Mouse (Mus musculus): ENCODE results near the gene Sumo1. TPM values are rescaled to one million over a fixed set of nuclear protein-coding genes. Genes with fewer than 3 reads are reported as not detected.

The Sumo1 gene
- polyA plus RNA-seq, 1 experiment from 2014 or later = 305 TPM

DNA sequence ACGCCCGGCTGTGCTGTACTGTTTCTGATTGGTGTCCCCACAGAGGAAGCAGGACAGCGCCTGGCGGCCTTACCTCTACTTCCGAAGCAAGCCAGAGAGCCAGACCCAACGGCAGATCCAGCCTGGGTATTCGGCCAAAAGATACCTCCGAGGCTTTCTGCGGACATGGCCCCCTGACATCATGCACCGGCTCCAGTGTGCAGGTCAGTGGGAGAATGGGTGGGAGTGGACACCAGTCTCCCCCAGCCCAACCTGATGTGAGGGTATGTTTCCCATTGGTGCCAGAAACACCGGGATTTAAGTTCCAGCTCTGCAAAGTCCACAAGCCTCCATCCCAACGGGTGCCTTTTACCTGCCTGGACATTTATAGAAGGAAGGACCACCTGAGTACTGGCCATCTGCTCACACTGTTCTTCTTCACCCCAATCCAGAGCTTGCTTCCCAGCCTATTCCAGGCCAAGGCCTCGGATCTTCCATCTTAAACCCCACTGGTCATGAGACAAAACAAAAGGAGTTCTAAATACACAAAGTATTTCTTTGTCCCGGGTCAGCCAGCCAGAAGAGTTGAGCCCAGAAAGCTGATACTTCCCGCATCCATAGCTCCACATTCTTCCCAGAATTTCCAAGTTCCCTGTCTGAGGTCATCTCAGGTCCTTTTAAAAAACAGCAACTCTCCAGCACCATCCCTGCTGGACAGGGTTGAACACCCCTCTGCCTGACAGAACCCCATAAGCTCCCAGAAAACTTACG is 129.2 kb downstream of the Sumo1 start:
- Histone ChIP-seq H3K4me2 (no peak overlapping the region), H3K27ac (no peak overlapping the region), H3K36me3 (no peaks in the 10 kb centered on the region), H3K27me3 (replicated peaks) (no peaks in the 10 kb centered on the region), H3K4me3 (replicated peaks) (no peak overlapping the region), H3K9me3 (no peaks in the 10 kb centered on the region), H3K4me1 (no peaks in the 10 kb centered on the region), H3K9ac (no peak overlapping the region)
- no peak for ATAC-seq (ENCODE audit: insufficient read depth, low FRiP score, low read depth)
- WGBS = 87% methylated on average over 16 of the region's 16 CpGs

- Histone ChIP-seq H3K4me1 (no peaks in the 10 kb centered on the region), H3K9ac (no peak overlapping the region), H3K27me3 (replicated peaks) (no peaks in the 10 kb centered on the region), H3K9me3 (no peaks in the 10 kb centered on the region), H3K4me3 (replicated peaks) (no peak overlapping the region), H3K27ac (no peak overlapping the region; the same call in 1 of the 2 replicates), H3K4me2 (no peak overlapping the region), H3K36me3 (no peaks in the 10 kb centered on the region)
- ATAC-seq (ENCODE audit: insufficient read depth, low FRiP score, low read depth) = no peak
- WGBS = 53% methylated on average over 19 of the region's 19 CpGs
Observed at GRCm38 (mm10) chr1:59540537-59541148, 130.0 kb downstream of the Sumo1 start.

- no peak for ATAC-seq (ENCODE audit: insufficient read depth, low FRiP score, low read depth)
- 89% methylated on average over 5 of the region's 5 CpGs for WGBS
Observed at GRCm38 (mm10) chr1:59538381-59538780, 132.3 kb downstream of the Sumo1 start.

More at GRCm38 (mm10) chr1:59538381-59538780, 132.3 kb downstream of the Sumo1 start:
- H3K4me1 ChIP-seq = no peaks in the 10 kb centered on the region
- H3K4me2 ChIP-seq = no peak overlapping the region
- no peaks in the 10 kb centered on the region for H3K27me3 ChIP-seq (replicated peaks)
- H3K9me3 ChIP-seq = no peaks in the 10 kb centered on the region
- H3K9ac ChIP-seq = no peak overlapping the region
- H3K4me3 ChIP-seq (replicated peaks) = no peak overlapping the region
- no peaks in the 10 kb centered on the region for H3K36me3 ChIP-seq
- H3K27ac ChIP-seq = no peak overlapping the region

Other genes with a start within 250 kb of the Sumo1 start
- 7.7 and 9.6 TPM in 2 replicates for gene Fzd7, start 188.4 kb downstream of the Sumo1 start, polyA plus RNA-seq (2015; fragmentation: Nextera tagmentation; extraction: Ambion mirVana)
- 0.39 and 0.55 TPM in 2 replicates for gene Gm973, start 154.6 kb downstream of the Sumo1 start, polyA plus RNA-seq (2015; fragmentation: Nextera tagmentation; extraction: Ambion mirVana)
- 233 and 280 TPM in 2 replicates for gene Nop58, start 14.1 kb upstream of the Sumo1 start, polyA plus RNA-seq (2015; fragmentation: Nextera tagmentation; extraction: Ambion mirVana)
- 7.8 and 7.9 TPM in 2 replicates for gene Bmpr2, start 92.6 kb upstream of the Sumo1 start, polyA plus RNA-seq (2015; fragmentation: Nextera tagmentation; extraction: Ambion mirVana)
- 7.0 and 8.0 TPM in 2 replicates for gene Fam117b, start 242.2 kb upstream of the Sumo1 start, polyA plus RNA-seq (2015; fragmentation: Nextera tagmentation; extraction: Ambion mirVana)